Mouse (Mus musculus) naive thymus-derived CD4-positive, alpha-beta T cell, adult 2 months (primary cell): ENCODE results near the gene Cyp2c69.
"Not testable (repeated sequence)": the region's sequence is repeated elsewhere in the genome, so short reads cannot be mapped to it uniquely, and the experiment has no call there.

Source experiments
- DNase-seq: peaks from one replicate; pipeline ENCODE4 v3.0.0-alpha.2; 2011; ENCODE audit warnings: low read depth

The Cyp2c69 gene

DNA sequence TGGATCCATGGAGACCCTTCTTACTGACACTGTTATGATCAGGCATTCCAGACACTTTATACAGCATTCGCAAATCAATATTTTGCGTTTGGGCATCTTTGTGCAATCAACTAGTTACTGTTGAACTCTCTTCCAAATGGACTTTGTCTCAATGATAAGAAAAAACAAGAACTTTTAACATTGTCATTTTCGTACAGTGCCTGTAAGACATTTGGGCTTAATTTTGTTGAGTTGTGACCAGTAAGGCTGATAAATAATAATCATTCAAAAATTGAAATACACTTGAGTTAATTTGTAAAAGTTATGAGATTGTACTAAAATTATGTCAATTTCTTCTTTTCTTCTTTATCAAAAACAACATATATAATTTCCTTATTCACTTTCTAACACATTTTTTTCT is at the start of gene Cyp2c69:
TSS of gene Cyp2c69 (minus strand) at position 101 of the 400 bp plus-strand sequence.
- not testable (repeated sequence) for DNase-seq

DNA sequence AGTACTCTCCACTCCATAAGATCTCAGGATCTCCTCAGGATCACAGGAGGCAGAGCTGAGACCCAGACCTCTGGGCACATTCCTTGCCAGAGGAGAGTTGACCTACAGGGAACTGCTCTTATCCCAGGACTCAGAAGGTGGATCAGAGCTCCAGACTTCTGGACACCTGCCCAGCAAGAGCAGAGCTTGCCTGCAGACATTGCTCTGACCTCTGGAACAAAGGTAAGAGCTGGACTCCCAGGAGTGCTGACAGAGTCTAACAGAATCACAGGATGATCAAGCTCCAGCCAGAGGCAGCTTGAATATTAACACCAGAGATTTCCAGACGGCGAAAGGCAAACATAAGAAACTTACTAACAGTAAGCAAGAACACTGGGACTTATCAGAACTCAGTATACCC is 48.8 kb upstream of the Cyp2c69 start:
- no peak for DNase-seq

DNA sequence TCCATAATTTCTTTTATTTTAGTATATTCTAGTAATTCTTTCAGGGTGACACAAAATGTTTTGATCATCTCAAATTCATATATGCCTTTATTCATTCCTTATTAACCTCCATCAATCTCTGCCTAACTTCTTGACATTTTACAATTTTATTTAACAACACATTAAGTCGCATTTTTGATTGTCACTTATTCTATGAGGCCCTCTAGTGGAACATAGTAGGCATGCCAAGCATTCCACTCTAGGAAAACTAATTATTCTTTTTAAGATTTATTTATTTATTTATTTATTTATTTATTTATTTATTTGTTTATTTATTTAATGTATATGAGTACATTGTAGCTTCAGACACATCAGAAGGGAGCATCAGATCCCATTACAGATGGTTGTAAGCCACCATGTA is 43.4 kb upstream of the Cyp2c69 start:
- no peak for DNase-seq

DNA sequence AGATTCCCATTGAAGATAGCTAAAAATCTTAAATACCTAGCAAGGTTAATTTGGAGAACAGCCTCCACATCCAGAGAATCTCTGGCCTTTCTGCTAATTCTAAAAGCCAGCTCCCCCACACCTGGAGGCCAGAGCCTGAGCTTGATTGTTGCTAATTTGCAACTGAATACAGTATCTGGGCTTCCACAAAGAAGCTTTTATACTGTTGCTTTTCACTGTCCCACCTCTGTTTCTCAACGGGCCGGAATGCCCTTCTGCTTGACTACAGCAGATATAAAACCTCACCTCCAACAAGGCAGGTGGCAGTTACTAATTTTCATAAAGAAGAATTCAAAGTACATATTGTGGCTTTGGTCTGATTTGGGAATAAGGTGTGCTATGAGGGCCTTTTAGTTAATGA is 15.1 kb upstream of the Cyp2c69 start:
- no peak for DNase-seq

DNA sequence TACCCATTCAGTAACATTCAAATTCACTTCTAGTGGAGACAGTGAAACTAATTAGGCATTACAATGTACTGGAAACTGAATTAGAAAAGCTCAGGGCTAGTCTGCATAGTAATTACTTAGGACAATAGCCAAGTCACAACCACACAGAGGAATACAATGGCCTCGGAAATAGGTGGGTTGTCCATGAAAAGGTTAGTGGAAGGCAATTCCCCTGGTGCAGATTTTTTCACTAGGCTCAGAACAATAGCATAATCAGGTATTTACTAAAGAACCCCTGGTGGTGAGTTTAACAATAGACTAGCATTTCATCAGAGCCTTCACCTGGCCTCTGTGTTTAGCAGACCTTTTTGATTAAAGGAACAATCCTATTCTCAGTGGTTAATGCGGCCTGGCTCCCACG is 3.5 kb upstream of the Cyp2c69 start:
- DNase-seq, result not testable (repeated sequence)

DNA sequence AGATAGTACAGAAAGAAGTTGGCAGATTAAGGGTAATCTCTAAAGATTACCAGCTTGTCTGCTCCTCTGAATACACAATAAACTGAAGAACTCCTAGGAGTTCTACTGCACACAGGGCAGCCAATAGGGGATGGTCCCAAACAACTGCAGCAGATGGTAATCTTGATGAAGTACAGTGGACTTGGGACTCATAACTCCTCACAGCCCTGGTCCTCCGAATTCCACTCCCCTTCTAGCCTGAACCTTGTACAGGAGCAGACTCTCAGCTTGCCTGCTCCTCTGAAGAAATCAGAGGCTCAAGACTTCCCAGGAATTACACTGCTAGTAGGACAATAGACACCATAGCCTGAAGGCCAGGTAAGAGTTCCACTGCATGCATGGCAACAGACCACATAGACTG is 20.5 kb downstream of the Cyp2c69 start:
- DNase-seq, result no peak

DNA sequence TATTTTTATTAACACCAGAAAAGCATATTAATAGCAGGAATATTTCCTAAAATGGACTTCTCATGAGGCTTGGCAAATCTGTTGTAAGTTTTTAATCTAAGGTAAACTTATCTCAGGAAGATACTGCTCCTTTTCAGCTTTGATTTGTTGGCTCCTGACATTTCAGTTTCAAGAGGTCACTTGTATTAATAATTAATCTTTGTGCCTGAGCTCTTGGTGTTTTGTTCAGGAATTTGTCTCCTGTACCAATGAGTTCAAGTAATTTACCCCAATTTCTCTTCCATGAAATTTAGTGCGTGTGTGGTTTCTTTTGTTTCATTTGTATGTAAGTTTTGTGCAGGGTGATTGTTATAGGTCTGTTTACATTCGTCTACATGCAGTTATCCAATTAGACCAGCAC is 65.7 kb downstream of the Cyp2c69 start:
- DNase-seq, result not testable (repeated sequence)

DNA sequence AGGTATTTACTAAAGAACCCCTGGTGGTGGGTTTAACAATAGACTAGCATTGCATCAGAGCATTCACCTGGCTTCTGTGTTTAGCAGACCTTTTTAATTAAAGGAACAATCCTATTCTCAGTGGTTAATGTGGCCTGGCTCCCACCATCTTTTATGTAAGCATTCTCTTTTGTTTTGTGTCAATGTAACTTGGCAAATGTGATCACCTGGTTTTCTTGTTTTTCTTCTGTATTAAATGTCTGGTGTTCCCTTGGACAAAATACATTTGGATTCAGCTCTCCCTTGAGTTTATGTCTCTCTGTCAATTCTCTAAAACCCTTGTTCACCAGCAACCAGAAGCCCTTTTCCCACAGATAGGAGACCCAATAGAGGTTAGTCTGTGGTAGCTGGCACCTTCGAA is 70.2 kb downstream of the Cyp2c69 start:
- DNase-seq, result not testable (repeated sequence)

DNA sequence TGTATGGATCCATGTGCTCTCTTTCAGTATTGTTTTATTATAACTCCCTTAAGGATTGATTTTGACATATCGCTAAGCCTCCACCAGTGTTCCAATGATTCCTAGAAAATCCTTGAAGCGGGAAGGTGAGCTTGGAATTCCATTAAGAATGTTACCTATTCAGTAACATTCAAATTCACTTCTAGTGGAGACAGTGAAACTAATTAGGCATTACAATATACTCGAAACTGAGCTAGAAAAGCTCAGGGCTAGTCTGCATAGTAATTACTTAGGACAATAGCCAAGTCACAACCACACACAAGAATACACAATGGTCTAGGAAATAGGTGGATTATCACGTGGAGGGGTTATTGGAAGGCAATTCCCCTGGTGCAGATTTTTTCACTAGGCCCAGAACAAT is 70.6 kb downstream of the Cyp2c69 start:
- DNase-seq, result not testable (repeated sequence)

DNA sequence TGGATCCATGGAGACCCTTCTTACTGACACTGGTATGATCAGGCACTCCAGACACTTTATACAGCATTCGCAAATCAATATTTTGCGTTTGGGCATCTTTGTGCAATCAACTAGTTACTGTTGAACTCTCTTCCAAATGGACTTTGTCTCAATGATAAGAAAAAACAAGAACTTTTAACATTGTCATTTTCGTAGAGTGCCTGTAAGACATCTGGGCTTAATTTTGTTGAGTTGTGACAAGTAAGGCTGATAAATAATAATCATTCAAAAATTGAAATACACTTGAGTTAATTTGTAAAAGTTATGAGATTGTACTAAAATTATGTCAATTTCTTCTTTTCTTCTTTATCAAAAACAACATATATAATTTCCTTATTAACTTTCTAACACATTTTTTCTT is 73.9 kb downstream of the Cyp2c69 start, which contains the start of gene Cyp2c40:
TSS of gene Cyp2c40 (minus strand) at position 101 of the 400 bp plus-strand sequence.
- not testable (repeated sequence) for DNase-seq
